Mouse (Mus musculus) adrenal gland, postnatal 4 days (tissue): ENCODE measurements at regions not wholly inside any gene's neighbourhood (a gene's known extent, or its start where the extent isn't known, plus 50 kb on each side); places are given as distances from the start of the nearest gene placed in this dataset.
"Not testable (repeated sequence)": the region's sequence is repeated elsewhere in the genome, so short reads cannot be mapped to it uniquely, and the experiment has no call there.

ENCODE experiments used
- DNase-seq, 2 experiments: peaks; one replicate each; pipeline ENCODE4 v3.0.0; 2021 to 2022; ENCODE audit warnings: low spot score in 2 of 2, mixed read lengths in 2 of 2

DNA sequence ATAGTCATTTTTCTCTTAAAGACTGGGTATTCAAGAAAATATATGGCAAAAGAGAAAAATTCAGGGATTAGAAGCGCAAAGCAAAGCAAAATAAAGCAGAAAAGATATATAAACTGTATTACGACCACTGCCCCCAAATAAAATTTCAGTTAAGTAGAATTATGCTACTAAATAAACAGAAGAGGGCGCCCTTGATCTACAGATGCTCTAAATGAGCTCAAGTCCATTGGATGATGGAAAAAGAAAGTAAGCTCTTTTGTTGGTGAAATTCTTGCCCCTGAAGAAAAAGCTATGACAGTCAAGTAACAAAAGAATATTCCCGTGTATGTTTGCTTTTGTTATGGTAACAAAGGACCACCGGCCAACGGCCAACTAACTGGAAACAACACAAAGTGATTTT is 165.5 kb upstream of the Stk26 start:
- DNase-seq: no peak

DNA sequence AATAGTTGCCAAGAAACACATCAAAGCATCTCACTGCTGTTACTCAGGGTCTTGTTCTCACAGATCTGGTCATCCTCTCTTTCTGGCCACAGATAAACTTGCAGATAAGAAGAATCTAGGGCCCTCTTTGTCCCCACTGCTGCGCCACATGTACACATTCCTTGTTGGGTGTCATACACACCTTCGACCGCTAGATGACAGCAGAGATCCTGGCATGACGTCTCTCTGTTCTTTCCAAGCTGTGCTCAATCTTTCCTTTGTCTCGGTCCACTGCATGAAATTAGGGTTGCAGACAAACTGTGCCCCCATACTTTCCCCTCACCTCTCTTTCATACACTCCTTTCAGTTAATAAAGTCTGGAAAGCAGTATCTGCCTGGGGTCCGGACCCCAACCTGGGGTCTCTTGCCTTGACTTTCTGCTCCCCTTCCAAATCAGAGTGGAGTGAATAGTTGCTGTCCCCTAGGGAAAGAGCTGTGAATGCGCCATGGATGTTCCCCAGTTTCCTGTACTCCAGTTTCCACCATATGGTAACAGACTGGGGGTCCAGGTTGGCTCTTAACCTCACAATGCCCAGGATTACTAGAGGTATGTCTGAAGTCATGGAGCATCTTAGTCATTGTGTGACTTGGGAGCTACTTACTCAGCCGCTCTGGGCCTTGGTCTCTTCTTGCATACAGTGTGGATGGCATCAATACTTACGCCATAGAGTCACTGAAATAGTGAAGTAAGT is 182.8 kb upstream of the Stk26 start:
- DNase-seq: peak in 1 of 2 experiments; percentile 4

DNA sequence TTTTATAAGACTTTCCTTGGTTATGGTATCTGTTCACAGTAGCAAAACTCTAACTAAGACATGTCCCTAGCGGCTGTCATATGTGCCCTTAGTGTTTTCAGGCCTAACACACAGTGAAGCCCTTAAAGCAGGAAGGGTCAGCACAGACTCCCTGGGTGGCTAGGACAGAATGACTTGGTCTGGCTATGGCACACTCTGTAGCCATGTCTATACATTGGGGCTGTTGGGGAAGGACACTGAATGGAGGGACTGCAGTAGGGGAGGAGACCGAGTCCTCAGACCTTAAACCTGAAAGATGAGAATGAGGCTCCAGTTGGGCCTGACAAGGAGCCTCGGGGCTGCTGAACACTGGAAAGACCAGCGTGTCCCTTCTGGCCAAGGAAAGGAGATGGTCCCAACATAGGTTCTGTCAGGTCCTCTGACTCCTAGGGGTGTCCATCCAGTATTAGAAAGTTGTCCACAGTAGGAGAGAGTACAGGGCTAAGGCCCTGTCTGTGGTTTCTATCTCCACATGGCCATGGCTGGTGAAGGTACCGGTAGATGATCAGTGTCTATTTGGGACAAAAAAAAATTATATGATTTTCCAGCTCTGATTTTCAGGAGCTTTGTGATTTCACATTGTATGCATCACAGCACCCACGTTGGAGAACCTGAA is 183.5 kb upstream of the Stk26 start:
- DNase-seq: no peak

DNA sequence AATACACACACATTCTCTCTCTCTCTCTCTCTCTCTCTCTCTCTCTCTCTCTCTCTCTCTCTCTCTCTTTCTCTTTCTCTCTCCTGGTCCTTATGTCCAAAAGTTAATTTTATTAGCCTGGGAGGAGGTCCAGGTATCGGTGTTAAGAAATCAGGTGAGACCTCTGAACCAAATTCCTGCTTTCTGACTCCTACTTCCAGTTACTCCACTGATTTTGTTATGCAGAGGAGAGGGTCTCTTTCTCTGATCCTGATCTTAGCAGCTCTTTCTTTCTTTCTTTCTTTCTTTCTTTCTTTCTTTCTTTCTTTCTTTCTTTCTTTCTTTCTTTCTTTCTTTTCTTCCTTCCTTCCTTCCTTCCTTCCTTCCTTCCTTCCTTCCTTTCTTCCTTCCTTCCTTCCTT is 185.5 kb upstream of the Stk26 start:
- DNase-seq: not testable (repeated sequence)

GRCm38 (mm10) chrX:50641347-50641746 is 199.5 kb upstream of the Stk26 start:
- DNase-seq: no peak

GRCm38 (mm10) chrX:50635634-50636033 is 205.2 kb upstream of the Stk26 start:
- DNase-seq: no peak

DNA sequence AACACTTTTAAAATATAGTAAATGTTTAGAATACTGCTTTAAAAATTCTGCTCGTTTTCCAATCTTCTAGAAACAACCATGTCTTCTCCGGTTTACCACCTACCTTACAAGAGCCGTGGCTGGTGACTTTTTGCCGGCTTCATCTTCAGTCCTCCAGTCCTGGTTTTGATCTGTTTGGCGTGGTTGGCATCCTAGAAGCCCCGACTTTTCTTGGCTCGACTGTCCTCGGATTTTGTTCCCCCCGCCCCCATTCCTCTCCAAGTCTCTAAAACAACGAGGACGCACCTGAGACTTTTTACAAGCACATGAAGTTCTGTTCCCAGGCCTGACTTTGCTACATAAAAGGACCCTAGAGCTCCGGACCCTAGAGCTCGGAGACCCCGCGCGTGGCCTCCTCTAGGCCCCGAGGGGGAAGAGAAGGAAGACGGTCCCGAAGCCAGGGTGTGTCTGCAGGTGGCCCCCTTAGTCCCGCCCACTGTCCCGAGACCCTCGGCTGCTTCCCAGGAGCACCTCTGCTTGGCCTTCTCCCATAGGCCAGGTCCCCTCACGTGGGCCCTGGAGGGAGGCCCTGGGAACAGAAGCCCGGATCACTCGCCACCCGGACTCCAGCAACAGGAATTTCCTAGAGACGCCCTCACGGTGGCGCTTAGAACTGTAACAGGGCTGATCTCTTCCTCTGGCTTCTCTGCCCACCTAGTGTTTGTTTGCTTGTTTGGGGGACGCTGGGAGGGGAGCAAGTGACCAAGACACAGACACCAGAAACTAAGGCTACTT is 205.8 kb upstream of the Stk26 start:
- peak; percentile 28 to 60 for DNase-seq

DNA sequence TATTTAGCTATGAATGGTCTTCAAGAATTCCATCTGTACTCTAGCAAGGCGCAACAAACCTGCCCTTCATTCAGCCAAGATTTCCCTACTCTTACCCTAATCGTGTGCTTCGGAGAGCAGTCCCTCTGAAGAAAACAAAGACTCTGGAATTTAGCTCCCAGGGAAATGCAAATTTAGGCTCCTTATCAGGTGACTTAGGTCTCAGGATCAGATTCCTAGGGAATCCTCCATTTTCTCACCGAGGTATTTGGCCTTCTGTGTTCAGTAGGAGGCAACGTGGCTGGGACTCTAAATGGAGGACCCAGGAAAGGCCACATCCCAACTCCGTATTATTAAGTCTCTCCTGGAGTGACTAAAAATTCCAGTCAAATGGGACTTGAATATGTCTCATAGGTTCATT is 204.2 kb upstream of the Olfr1324 start:
- no peak for DNase-seq

- DNase-seq: no peak
Measured at GRCm38 (mm10) chrX:50625336-50625735, 197.0 kb upstream of the Olfr1324 start.

DNA sequence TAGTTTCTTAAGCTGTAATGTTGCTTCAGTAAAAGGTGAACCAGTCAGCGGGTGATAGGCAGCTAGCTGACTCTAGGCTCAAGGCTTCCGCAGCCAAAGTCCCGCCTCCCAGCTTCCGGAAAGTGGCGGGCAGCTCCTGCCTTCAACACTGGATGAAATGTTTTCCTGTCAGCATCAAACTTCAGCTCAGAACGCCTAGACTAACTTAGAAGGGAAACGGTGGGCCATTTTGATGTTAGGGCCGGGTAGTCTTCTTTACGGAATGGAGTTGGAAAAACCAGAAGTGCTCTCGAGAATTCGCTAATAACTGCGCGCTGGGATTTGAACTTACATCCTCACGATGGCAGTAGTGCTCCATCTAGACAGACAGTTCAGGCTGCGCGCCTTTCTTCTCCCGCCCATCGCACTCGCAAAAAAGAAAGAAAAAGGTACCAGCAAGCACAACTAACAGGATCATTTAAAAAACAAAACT is 194.7 kb upstream of the Olfr1324 start:
- no peak for DNase-seq

DNA sequence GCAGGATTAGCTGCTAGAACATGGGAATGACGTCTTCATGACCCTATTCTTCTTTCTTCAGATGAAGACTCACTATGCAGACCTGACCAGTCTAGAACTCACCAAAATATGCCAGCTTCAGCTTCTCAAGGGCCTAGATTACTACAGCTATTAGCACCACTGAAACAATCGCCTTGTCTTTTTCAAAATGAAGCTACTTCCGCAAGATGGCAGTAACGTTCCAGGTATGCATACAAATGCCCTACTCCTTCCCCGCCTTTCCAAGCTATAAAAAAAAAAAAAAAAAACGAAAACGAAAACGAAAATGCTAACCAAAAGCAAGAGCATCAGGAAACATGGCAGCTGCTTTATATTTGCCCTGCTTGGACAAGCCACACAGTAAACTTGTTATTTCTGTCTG is 192.6 kb upstream of the Olfr1324 start:
- DNase-seq: no peak

GRCm38 (mm10) chrX:50619919-50620318 is 191.6 kb upstream of the Olfr1324 start:
- no peak for DNase-seq

DNA sequence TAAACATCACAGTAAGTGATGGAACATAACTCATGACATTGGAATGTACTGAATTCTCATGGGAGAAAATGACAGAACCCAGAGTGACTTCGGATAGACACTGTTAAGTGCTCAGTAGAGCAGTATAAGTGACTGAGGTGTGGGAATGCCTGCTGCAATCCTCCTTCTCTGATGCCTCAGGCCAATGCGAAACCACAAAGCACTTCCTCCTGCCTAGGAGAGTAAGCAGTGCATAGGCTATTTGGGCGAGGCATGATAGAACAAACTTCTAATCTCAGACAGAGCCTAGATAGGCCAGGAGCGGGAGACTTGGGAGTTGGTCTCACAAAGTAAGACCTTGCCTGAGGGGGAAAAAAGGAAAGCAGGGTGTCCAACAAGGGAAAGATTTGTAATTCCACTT is 190.6 kb upstream of the Olfr1324 start:
- no peak for DNase-seq

DNA sequence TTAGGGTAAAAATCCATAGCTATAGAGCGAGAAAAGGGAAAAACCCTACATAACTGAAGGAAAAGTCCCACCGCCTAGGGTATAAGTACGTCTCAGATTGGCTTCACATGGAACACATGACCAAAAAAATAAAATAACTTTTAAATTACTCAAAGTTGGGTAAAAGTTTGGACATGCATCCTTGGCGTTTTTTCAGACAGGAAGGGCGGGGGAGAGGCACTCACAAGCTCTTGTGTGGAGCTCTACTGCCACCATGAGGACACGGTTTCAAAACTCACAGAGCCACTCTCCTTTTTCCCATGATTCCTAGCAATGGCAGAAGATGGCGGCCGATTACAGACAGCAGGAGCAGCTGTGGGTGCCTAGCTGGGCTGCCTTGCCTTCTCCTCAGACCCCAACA is 188.6 kb upstream of the Olfr1324 start:
- peak in 1 of 2 experiments; percentile 58 for DNase-seq

DNA sequence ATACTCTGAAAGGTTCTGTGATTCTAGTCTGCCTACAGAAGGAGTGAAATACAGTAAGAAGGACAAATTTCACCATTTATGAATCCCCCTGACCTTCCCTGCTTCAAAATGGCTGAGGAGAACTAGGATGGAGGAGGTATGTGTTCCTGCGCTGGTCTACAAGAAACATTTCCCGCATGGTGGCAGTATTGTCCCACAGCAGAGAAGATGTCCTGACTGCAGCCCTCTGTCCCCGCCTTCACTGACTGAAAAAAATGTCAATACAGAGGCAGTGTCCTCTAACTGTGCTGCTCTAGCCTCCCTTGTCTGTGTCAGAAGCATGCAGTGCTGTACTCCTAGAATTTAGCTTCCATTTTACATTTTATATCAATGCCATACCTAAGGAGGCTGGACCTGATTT is 186.6 kb upstream of the Olfr1324 start:
- DNase-seq: not testable (repeated sequence)

DNA sequence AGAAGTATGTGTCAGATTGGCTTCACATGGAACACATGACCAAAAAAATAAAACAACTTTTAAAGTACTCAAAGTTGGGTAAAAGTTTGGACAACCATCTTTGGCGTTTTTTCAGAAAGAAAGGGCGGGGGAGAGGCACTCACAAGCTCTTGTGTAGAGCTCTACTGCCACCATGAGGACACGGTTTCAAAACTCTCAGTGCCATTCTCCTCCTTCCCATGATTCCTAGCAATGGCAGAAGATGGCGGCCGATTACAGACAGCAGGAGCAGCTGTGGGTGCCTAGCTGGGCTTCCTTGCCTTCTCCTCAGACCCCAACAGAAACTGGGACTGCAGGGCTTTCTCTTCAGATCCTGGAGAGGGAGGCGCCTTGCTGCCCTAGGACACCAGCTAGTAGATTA is 186.1 kb upstream of the Olfr1324 start:
- not testable (repeated sequence) for DNase-seq

GRCm38 (mm10) chrX:50611765-50612591 is 183.7 kb upstream of the Olfr1324 start:
- no peak for DNase-seq

GRCm38 (mm10) chrX:50608141-50608540 is 179.8 kb upstream of the Olfr1324 start:
- DNase-seq: not testable (repeated sequence)

DNA sequence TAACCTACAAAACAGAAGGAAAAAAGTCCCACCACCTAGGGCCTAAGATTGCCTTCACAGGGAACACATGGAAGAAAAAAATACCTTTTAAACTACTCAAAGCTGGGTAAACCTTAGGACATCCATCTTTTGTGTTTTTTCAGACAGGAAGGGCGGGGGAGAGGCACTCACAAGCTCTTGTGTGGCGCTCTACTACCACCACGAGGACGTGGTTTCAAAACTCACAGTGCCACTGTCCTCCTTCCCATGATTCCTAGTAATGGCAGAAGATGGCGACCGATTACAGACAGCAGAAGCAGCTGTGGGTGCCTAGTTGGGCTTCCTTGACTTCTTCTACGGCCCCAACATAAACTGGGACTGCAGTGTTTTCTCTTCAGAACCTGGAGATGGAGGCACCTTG is 179.3 kb upstream of the Olfr1324 start:
- no peak for DNase-seq

DNA sequence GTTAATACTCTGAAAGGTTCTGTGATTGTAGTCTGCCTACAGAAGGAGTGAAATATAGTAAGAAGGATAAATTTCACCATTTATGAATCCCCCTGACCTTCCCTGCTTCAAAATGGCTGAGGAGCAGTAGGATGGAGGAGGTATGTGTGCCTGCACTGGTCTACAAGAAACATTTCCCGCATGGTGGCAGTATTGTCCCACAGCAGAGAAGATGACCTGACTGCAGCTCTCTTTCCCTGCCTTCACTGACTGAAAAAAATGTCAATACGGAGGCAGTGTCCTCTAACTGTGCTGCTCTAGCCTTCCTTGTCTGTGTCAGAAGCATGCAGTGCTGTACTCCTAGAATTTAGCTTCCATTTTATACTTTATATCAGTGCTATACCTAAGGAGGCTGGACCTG is 177.2 kb upstream of the Olfr1324 start:
- DNase-seq: not testable (repeated sequence)

GRCm38 (mm10) chrX:50604995-50605394 is 176.7 kb upstream of the Olfr1324 start:
- DNase-seq: not testable (repeated sequence)
